Mouse (Mus musculus) stomach, postnatal 0 days (tissue): ENCODE data around the gene Defa25. TPM values are rescaled to one million over a fixed set of nuclear protein-coding genes. Genes with fewer than 3 reads are reported as not detected.
"Not testable (repeated sequence)": the region's sequence is repeated elsewhere in the genome, so short reads cannot be mapped to it uniquely, and the experiment has no call there.

Experiments
- ATAC-seq: fragments of 200-750 bp; cut with Nextera tagmentation; 2 replicates; pipeline ENCODE4 v1.8.0; 2017; ENCODE audit not compliant: low FRiP score, low TSS enrichment
- DNase-seq: peaks from one replicate; pipeline ENCODE4 v3.0.0-alpha.2; 2016; ENCODE audit warnings: low spot score
- H3K27ac ChIP-seq: fragments of 300-500 bp; sonication (generic); replicated peaks from 2 replicates; pipeline ENCODE4 v1.5.1; 2014; ENCODE audit warnings: mild to moderate bottlenecking, control low read depth
- H3K27me3 ChIP-seq: fragments of 300-500 bp; sonication (generic); 2 replicates; pipeline ENCODE4 v1.6.1; 2014; ENCODE audit warnings: low read length; ENCODE audit not compliant: control insufficient read depth, insufficient read depth
- H3K36me3 ChIP-seq: fragments of 300-500 bp; sonication (generic); 2 replicates; pipeline ENCODE4 v1.6.1; 2014; ENCODE audit warnings: low read length, mixed read lengths; ENCODE audit not compliant: control insufficient read depth, insufficient read depth
- H3K4me1 ChIP-seq: fragments of 300-500 bp; sonication (generic); replicated peaks from 2 replicates; pipeline ENCODE4 v1.6.1; 2014; ENCODE audit warnings: antibody characterized with exemption; ENCODE audit not compliant: control insufficient read depth, insufficient read depth
- H3K4me2 ChIP-seq: fragments of 300-500 bp; sonication (generic); replicated peaks from 2 replicates; pipeline ENCODE4 v1.6.1; 2014; ENCODE audit warnings: low read depth, mild to moderate bottlenecking, control low read depth, moderate library complexity
- H3K4me3 ChIP-seq: fragments of 300-500 bp; sonication (generic); 2 replicates; pipeline ENCODE4 v1.5.1; 2014; ENCODE audit warnings: low read depth, low read length, control low read depth
- H3K9ac ChIP-seq: fragments of 300-500 bp; sonication (generic); 2 replicates; pipeline ENCODE4 v1.6.1; 2014; ENCODE audit warnings: mild to moderate bottlenecking, low read length, control low read depth, mixed read lengths
- H3K9me3 ChIP-seq: fragments of 300-500 bp; sonication (generic); 2 replicates; pipeline ENCODE4 v1.6.1; 2016; ENCODE audit warnings: low read length; ENCODE audit not compliant: control insufficient read depth
- CTCF ChIP-seq: IDR thresholded peaks from 2 replicates; pipeline ENCODE4 v1.5.1; 2016; ENCODE audit warnings: antibody characterized with exemption, low read depth, mild to moderate bottlenecking, moderate library complexity
- EP300 ChIP-seq: optimal IDR thresholded peaks from 2 replicates; pipeline ENCODE3; 2016; ENCODE audit warnings: antibody characterized with exemption
- WGBS: fragments of 180-500 bp; shearing (Covaris S2); extraction: QIAGEN DNeasy Blood & Tissue Kit; methylation state at CpG from one replicate; pipeline ENCODE4 v1.1.7; 2014; 5-methylcytosine and 5-hydroxymethylcytosine counted together
- polyA plus RNA-seq: library from polyadenylated mRNA; unstranded; fragments of >200 nt; fragmentation: Nextera tagmentation; extraction: Ambion mirVana; gene quantifications from 2 replicates; pipeline ENCODE4 v1.2.1, GENCODE M21; 2015

Defa25 gene
- polyA plus RNA-seq: not detected in 2 replicates

- not testable (repeated sequence) for H3K4me2 ChIP-seq, H3K27ac ChIP-seq, H3K4me1 ChIP-seq, DNase-seq, H3K9me3 ChIP-seq, ATAC-seq, H3K4me3 ChIP-seq, H3K36me3 ChIP-seq, H3K27me3 ChIP-seq, H3K9ac ChIP-seq
Observed at GRCm38 (mm10) chr8:21084142-21084541, at the start of gene Defa25. TSS of gene Defa25 (plus strand) at chr8:21084442.

GRCm38 (mm10) chr8:21054747-21055146, 29.5 kb upstream of the Defa25 start, which contains the start of gene Defa23:
TSS of gene Defa23 (plus strand) at chr8:21055047.
- not testable (repeated sequence) for H3K4me2 ChIP-seq, H3K36me3 ChIP-seq, H3K4me1 ChIP-seq, H3K27ac ChIP-seq, H3K9ac ChIP-seq, ATAC-seq, H3K9me3 ChIP-seq, H3K4me3 ChIP-seq, H3K27me3 ChIP-seq, DNase-seq
- no CpG with 5 or more reads among the region's 1 CpGs for WGBS

GRCm38 (mm10) chr8:21064738-21065137, 19.5 kb upstream of the Defa25 start, which contains the start of gene Defa35:
TSS of gene Defa35 (plus strand) at chr8:21065038.
- DNase-seq, H3K27ac ChIP-seq, H3K4me2 ChIP-seq, H3K36me3 ChIP-seq, H3K4me3 ChIP-seq, H3K9ac ChIP-seq, H3K4me1 ChIP-seq, ATAC-seq, H3K9me3 ChIP-seq, H3K27me3 ChIP-seq: not testable (repeated sequence)
- 87% methylated on average over 1 of the region's 1 CpGs for WGBS

- no peak overlapping the region for H3K9ac ChIP-seq
Observed at GRCm38 (mm10) chr8:21093106-21093505, 8.9 kb downstream of the Defa25 start.

GRCm38 (mm10) chr8:21095950-21096349, 11.7 kb downstream of the Defa25 start, which contains the start of gene Gm14851:
TSS of gene Gm14851 (minus strand) at chr8:21096050.
- not testable (repeated sequence) for H3K36me3 ChIP-seq, H3K27me3 ChIP-seq, H3K4me1 ChIP-seq, H3K9ac ChIP-seq, H3K4me3 ChIP-seq, H3K27ac ChIP-seq, H3K9me3 ChIP-seq, DNase-seq, ATAC-seq, H3K4me2 ChIP-seq
- no CpG with 5 or more reads among the region's 2 CpGs for WGBS

More at GRCm38 (mm10) chr8:21093106-21093505, 8.9 kb downstream of the Defa25 start:
- Histone ChIP-seq H3K4me2 (no peak overlapping the region), H3K4me3 (no peak overlapping the region), H3K9me3 (no peaks in the 10 kb centered on the region), H3K4me1 (no peaks in the 10 kb centered on the region), H3K27ac (no peak overlapping the region), H3K27me3 (no peaks in the 10 kb centered on the region), H3K36me3 (no peaks in the 10 kb centered on the region)
- TF ChIP-seq EP300: no peak
- peak; percentile 37 for TF ChIP-seq CTCF
- WGBS: 27% methylated on average over 4 of the region's 4 CpGs
- ATAC-seq (no peak), DNase-seq (no peak)

- H3K9ac ChIP-seq, H3K9me3 ChIP-seq, H3K4me3 ChIP-seq, H3K27ac ChIP-seq, ATAC-seq, H3K27me3 ChIP-seq, H3K4me2 ChIP-seq, DNase-seq, H3K4me1 ChIP-seq, H3K36me3 ChIP-seq: not testable (repeated sequence)
- WGBS: 49% methylated on average over 3 of the region's 3 CpGs
Observed at GRCm38 (mm10) chr8:21134342-21134741, 50.1 kb downstream of the Defa25 start, which contains the start of gene Defa30. TSS of gene Defa30 (plus strand) at chr8:21134642.

Other genes with a start within 250 kb of the Defa25 start
- gene Defb33, start 191.8 kb upstream of the Defa25 start, polyA plus RNA-seq: not detected in 2 replicates
- gene Gm15056, start 181.8 kb upstream of the Defa25 start, polyA plus RNA-seq: not detected in 2 replicates
- gene Gm6040, start 162.4 kb upstream of the Defa25 start, polyA plus RNA-seq: not detected in 2 replicates
- not detected in 2 replicates for gene AY761185, start 139.7 kb upstream of the Defa25 start, polyA plus RNA-seq
- gene Defa21, start 58.9 kb upstream of the Defa25 start, polyA plus RNA-seq: not detected in 2 replicates
- not detected in 2 replicates for gene Defa23, start 29.4 kb upstream of the Defa25 start, polyA plus RNA-seq
- not detected in 2 replicates for gene Defa35, start 19.4 kb upstream of the Defa25 start, polyA plus RNA-seq
- gene Gm14851, start 11.6 kb downstream of the Defa25 start, polyA plus RNA-seq: not detected in 2 replicates
- gene Defa30, start 50.2 kb downstream of the Defa25 start, polyA plus RNA-seq: not detected in 2 replicates
- not detected in 2 replicates for gene Defa22, start 77.8 kb downstream of the Defa25 start, polyA plus RNA-seq
- gene Defa31, start 107.2 kb downstream of the Defa25 start, polyA plus RNA-seq: not detected in 2 replicates
- gene Gm15293, start 117.1 kb downstream of the Defa25 start, polyA plus RNA-seq: not detected in 2 replicates
- gene Gm15292, start 165.3 kb downstream of the Defa25 start, polyA plus RNA-seq: not detected in 2 replicates
- gene Defa27, start 231.1 kb downstream of the Defa25 start, polyA plus RNA-seq: not detected in 2 replicates
- not detected in 2 replicates for gene Defa29, start 242.6 kb downstream of the Defa25 start, polyA plus RNA-seq